Mouse (Mus musculus): ENCODE measurements around the gene Zfp879. TPM values are rescaled to one million over a fixed set of nuclear protein-coding genes. Genes with fewer than 3 reads are reported as not detected.

The Zfp879 gene
- total and polyA plus RNA-seq, 2 experiments: 0.07 to 0.74 TPM

GRCm38 (mm10) chr11:50878641-50879040 lies 37.3 kb upstream of the Zfp879 start:
- Histone ChIP-seq H3K79me2 (ENCODE audit: control insufficient read depth, insufficient read depth, low read length) (no peaks in the 10 kb centered on the region), H3K27ac (replicated peaks; ENCODE audit: insufficient read depth, low read depth, low read length) (no peak overlapping the region), H3K27me3 (ENCODE audit: control insufficient read depth, insufficient read depth, low read length) (no peaks in the 10 kb centered on the region), H3K4me3 (ENCODE audit: insufficient read depth, low read depth, low read length) (no peak overlapping the region), H3K36me3 (ENCODE audit: control insufficient read depth, insufficient read depth, low read length) (peaks cover 8% of the 10 kb centered on the region), H3K9ac (ENCODE audit: low read depth, low read length) (no peak overlapping the region), H3K4me1 (ENCODE audit: control insufficient read depth, insufficient read depth, low read length) (no peaks in the 10 kb centered on the region)
- 89% methylated on average over 3 of the region's 3 CpGs for WGBS
- DNase-seq (ENCODE audit: extremely low read depth, low read depth, low spot score): no peak
- no peak for TF ChIP-seq CTCF (IDR thresholded peaks at IDR 0.05; ENCODE audit: low read depth, low read length)

DNA sequence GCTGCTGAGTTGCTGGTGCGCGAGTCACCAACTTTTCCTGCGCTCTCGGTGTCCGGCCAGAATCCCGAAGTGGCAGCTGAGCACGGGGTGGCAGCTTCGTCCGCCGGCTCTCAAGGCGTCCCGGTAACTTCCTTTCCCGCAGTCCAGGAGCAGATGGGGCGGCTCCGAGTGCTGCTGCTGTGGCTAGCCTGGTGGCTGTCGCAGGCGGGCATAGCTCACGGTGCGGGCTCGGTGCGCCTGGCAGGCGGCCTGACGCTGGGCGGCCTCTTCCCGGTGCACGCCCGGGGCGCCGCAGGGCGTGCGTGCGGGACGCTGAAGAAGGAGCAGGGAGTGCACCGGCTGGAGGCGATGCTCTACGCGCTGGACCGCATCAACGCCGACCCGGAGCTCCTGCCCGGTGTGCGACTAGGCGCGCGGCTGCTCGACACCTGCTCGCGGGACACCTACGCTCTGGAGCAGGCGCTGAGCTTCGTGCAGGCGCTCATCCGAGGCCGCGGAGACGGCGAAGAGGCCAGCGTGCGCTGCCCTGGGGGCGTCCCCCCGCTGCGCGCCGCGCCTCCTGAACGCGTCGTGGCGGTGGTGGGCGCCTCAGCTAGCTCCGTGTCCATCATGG lies 9.7 kb upstream of the Zfp879 start:
- DNase-seq (ENCODE audit: extremely low read depth, low read depth, low spot score): no peak
- H3K27me3 ChIP-seq (ENCODE audit: control insufficient read depth, insufficient read depth, low read length): peaks cover 14% of the 10 kb centered on the region
- H3K9ac ChIP-seq (ENCODE audit: low read depth, low read length): peak overlapping the region; percentile 14; the same call in 1 of the 2 replicates
- peak overlapping the region; percentile 19; the same call in 1 of the 2 replicates for H3K4me3 ChIP-seq (ENCODE audit: insufficient read depth, low read depth, low read length)
- WGBS: 1% methylated on average over 68 of the region's 72 CpGs
- TF ChIP-seq POLR2A (IDR thresholded peaks at IDR 0.05; ENCODE audit: extremely low read depth, insufficient read depth, low read length) (no peak), CTCF (IDR thresholded peaks at IDR 0.05; ENCODE audit: low read depth, low read length) (no peak)
- no peaks in the 10 kb centered on the region for H3K36me3 ChIP-seq (ENCODE audit: control insufficient read depth, insufficient read depth, low read length)
- H3K79me2 ChIP-seq (ENCODE audit: control insufficient read depth, insufficient read depth, low read length): no peaks in the 10 kb centered on the region
- H3K4me1 ChIP-seq (ENCODE audit: control insufficient read depth, insufficient read depth, low read length): peaks cover 5% of the 10 kb centered on the region; the same call in 1 of the 2 replicates
- no peak overlapping the region for H3K27ac ChIP-seq (replicated peaks; ENCODE audit: insufficient read depth, low read depth, low read length)

DNA sequence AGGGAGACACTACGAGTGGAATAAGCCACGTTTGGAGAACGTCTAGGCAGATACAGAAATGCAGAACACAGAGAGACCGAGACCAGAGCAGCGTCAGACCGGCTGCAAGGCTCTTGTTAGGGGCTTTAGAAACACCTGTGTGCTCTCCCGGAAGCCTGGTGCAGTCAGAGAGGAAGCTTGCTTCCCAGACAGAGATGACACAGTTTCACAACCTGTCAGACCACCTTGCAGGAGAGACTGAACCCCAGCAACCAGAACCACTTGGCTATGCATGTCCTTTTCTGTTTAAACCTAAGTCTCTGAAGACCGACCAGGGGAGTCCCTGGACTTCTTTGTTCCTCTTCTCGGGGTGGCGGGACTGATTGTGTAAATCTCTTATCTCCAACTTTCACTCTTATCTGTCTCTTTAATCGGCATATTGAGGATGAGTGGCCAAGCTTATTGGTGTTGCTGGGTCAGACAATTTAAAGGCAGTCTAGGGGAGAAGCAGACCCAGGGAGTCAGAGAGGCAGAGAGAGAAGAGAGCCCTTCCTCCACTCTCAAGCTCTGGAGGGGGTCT lies 8.9 kb upstream of the Zfp879 start, which contains the start of gene Grm6:
Gene Grm6 (plus strand): TSS at position 509 of the 559 bp plus-strand sequence.
- Histone ChIP-seq H3K9ac (ENCODE audit: low read depth, low read length) (peak within 1 kb of the TSS; percentile 14; the same call in 1 of the 2 replicates), H3K27me3 (ENCODE audit: control insufficient read depth, insufficient read depth, low read length) (peaks cover 14% of the 10 kb centered on the region), H3K79me2 (ENCODE audit: control insufficient read depth, insufficient read depth, low read length) (no peaks in the 10 kb centered on the region), H3K4me3 (ENCODE audit: insufficient read depth, low read depth, low read length) (peak within 1 kb of the TSS; percentile 19; the same call in 1 of the 2 replicates), H3K36me3 (ENCODE audit: control insufficient read depth, insufficient read depth, low read length) (no peaks in the 10 kb centered on the region), H3K27ac (replicated peaks; ENCODE audit: insufficient read depth, low read depth, low read length) (no peak within 1 kb of the TSS), H3K4me1 (ENCODE audit: control insufficient read depth, insufficient read depth, low read length) (peaks cover 9% of the 10 kb centered on the region)
- WGBS: under 1% methylated on average over 11 of the region's 11 CpGs
- peak; percentile 10 for DNase-seq (ENCODE audit: extremely low read depth, low read depth, low spot score)
- no peak for TF ChIP-seq CTCF (IDR thresholded peaks at IDR 0.05; ENCODE audit: low read depth, low read length)
- TF ChIP-seq POLR2A (IDR thresholded peaks at IDR 0.05; ENCODE audit: extremely low read depth, insufficient read depth, low read length): no peak

GRCm38 (mm10) chr11:50849310-50849709 lies 8.0 kb upstream of the Zfp879 start:
- Histone ChIP-seq H3K4me1 (ENCODE audit: control insufficient read depth, insufficient read depth, low read length) (peaks cover 9% of the 10 kb centered on the region), H3K27me3 (ENCODE audit: control insufficient read depth, insufficient read depth, low read length) (peaks cover 14% of the 10 kb centered on the region), H3K9ac (ENCODE audit: low read depth, low read length) (no peak overlapping the region), H3K79me2 (ENCODE audit: control insufficient read depth, insufficient read depth, low read length) (no peaks in the 10 kb centered on the region), H3K27ac (replicated peaks; ENCODE audit: insufficient read depth, low read depth, low read length) (no peak overlapping the region), H3K4me3 (ENCODE audit: insufficient read depth, low read depth, low read length) (no peak overlapping the region), H3K36me3 (ENCODE audit: control insufficient read depth, insufficient read depth, low read length) (no peaks in the 10 kb centered on the region)
- TF ChIP-seq CTCF (IDR thresholded peaks at IDR 0.05; ENCODE audit: low read depth, low read length) (no peak), POLR2A (IDR thresholded peaks at IDR 0.05; ENCODE audit: extremely low read depth, insufficient read depth, low read length) (no peak)
- 7% methylated on average over 10 of the region's 10 CpGs for WGBS
- DNase-seq (ENCODE audit: extremely low read depth, low read depth, low spot score): no peak

- peaks cover 9% of the 10 kb centered on the region for H3K4me1 ChIP-seq (ENCODE audit: control insufficient read depth, insufficient read depth, low read length)
- no peak overlapping the region for H3K27ac ChIP-seq (replicated peaks; ENCODE audit: insufficient read depth, low read depth, low read length)
- peaks cover 14% of the 10 kb centered on the region for H3K27me3 ChIP-seq (ENCODE audit: control insufficient read depth, insufficient read depth, low read length)
- no peaks in the 10 kb centered on the region for H3K36me3 ChIP-seq (ENCODE audit: control insufficient read depth, insufficient read depth, low read length)
- TF ChIP-seq CTCF (IDR thresholded peaks at IDR 0.05; ENCODE audit: low read depth, low read length) (no peak), POLR2A (IDR thresholded peaks at IDR 0.05; ENCODE audit: extremely low read depth, insufficient read depth, low read length) (no peak)
- H3K79me2 ChIP-seq (ENCODE audit: control insufficient read depth, insufficient read depth, low read length): no peaks in the 10 kb centered on the region
- H3K4me3 ChIP-seq (ENCODE audit: insufficient read depth, low read depth, low read length): no peak overlapping the region
- 45% methylated on average over 3 of the region's 3 CpGs for WGBS
- DNase-seq (ENCODE audit: extremely low read depth, low read depth, low spot score): no peak
- H3K9ac ChIP-seq (ENCODE audit: low read depth, low read length): no peak overlapping the region
Observed at GRCm38 (mm10) chr11:50848520-50849137, 7.3 kb upstream of the Zfp879 start.

DNA sequence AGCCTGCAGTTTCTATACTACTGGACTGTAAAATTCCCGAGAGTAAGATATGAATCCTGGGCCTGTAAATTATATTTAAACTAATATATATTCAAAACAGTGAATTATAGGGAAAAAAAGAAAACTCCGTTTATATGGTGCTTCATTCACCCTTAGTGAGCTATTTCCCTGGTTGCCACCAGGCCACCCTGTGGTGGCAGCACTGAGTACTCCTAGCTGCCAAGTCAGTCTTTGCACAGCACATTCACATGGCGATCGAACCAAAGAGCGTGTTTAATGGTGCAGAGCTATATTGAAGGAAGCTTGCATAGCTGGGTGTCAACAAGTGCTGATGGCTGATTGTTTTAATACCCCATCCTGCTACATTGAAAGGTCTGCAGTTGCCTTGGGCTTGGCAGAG lies 5.7 kb upstream of the Zfp879 start:
- WGBS: 86% methylated on average over 5 of the region's 5 CpGs
- no peak for DNase-seq (ENCODE audit: extremely low read depth, low read depth, low spot score)
- no peak overlapping the region for H3K4me3 ChIP-seq (ENCODE audit: insufficient read depth, low read depth, low read length)
- TF ChIP-seq POLR2A (IDR thresholded peaks at IDR 0.05; ENCODE audit: extremely low read depth, insufficient read depth, low read length) (no peak), CTCF (IDR thresholded peaks at IDR 0.05; ENCODE audit: low read depth, low read length) (0 out of 2 replicates have a peak, but pooled peaks have one; percentile 21)
- H3K27me3 ChIP-seq (ENCODE audit: control insufficient read depth, insufficient read depth, low read length): peaks cover 11% of the 10 kb centered on the region
- H3K79me2 ChIP-seq (ENCODE audit: control insufficient read depth, insufficient read depth, low read length): no peaks in the 10 kb centered on the region
- peaks cover 9% of the 10 kb centered on the region for H3K4me1 ChIP-seq (ENCODE audit: control insufficient read depth, insufficient read depth, low read length)
- H3K36me3 ChIP-seq (ENCODE audit: control insufficient read depth, insufficient read depth, low read length): no peaks in the 10 kb centered on the region
- H3K27ac ChIP-seq (replicated peaks; ENCODE audit: insufficient read depth, low read depth, low read length): no peak overlapping the region
- no peak overlapping the region for H3K9ac ChIP-seq (ENCODE audit: low read depth, low read length)

Measured in liver, adult 2 months (tissue).